8 mouse cellular contexts compared by ENCODE assay signal in the genomic region with DNA sequence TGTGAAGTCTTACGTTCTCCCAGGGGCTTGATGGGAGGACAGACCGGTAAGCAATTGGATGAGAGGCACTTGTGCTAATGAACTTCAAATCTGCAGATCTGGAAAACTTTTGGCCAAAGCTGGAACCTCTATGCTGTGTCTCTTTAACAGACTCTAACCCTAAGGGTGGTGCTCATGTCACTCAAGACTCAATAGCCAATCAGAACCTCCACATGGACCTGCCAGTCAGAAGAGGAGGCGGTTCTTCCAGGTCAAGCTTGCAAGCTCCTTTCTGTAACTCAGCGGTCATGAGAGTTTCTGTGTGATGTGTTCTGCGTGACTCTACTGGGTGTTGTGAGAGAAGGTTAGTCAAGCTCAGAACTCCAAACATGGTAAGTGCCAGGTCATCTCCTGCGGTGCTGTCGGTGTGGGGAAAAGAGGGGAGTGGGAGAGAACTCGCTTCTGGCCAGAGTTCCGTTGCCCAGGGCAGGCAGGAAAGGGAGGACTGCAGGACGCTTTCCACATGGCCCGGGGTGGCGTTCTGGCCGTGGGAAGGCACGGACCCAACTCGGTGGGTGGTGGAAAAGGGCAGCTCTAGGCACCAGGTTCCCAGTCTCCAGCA. TPM values are rescaled to one million over a fixed set of nuclear protein-coding genes. Genes with fewer than 3 reads are reported as not detected.
A peak's percentile ranks its signal among the peaks of the same experiment; 100 is the strongest.
DNase-seq lines count a peak whose midpoint lies in the region; ATAC-seq and TF ChIP-seq lines count a peak whose summit lies in the region.
"Not testable (repeated sequence)": the region's sequence is repeated elsewhere in the genome, so short reads cannot be mapped to it uniquely, and the experiment has no call there.

A gene (plus strand): TSS at position 274 of the 601 bp plus-strand sequence.

- peak within 1 kb of the TSS; percentile 44 for H3K4me2 ChIP-seq in neural tube, embryonic 14.5 days (ENCODE audit: low read depth, low read length)

- not testable (repeated sequence) for TF ChIP-seq CTCF in ES-Bruce4 (IDR thresholded peaks at IDR 0.05; ENCODE audit: low read depth, low read length); lung, adult 2 months (IDR thresholded peaks at IDR 0.05; ENCODE audit: insufficient read depth, low read length)

- not testable (repeated sequence) for TF ChIP-seq POLR2A in ES-Bruce4 (IDR thresholded peaks at IDR 0.05; ENCODE audit: insufficient read depth, low read length); lung, adult 2 months (IDR thresholded peaks at IDR 0.05; ENCODE audit: borderline replicate concordance, extremely low read depth, low read depth, low read length)

- H3K36me3 ChIP-seq in ES-Bruce4 (ENCODE audit: control insufficient read depth, insufficient read depth, low read length, poor library complexity, severe bottlenecking); hindbrain, embryonic 10.5 days; neural tube, embryonic 14.5 days (ENCODE audit: control insufficient read depth, insufficient read depth, low read length): not testable (repeated sequence)

- H3K9ac ChIP-seq in ES-Bruce4 (ENCODE audit: low read depth, poor library complexity, severe bottlenecking): peak within 1 kb of the TSS; percentile 58
- peak within 1 kb of the TSS; percentile 42 for H3K9ac ChIP-seq in neural tube, embryonic 14.5 days (replicated peaks; ENCODE audit: low read depth, low read length)

- TF ChIP-seq EP300 in ES-Bruce4 (IDR thresholded peaks at IDR 0.05; ENCODE audit: insufficient read depth, low read depth, low read length): not testable (repeated sequence)

- peak within 1 kb of the TSS; percentile 87 for H3K4me3 ChIP-seq in ES-Bruce4 (ENCODE audit: low read depth, low read length)
- H3K4me3 ChIP-seq in hindbrain, embryonic 10.5 days: peak within 1 kb of the TSS; percentile 64
- peak within 1 kb of the TSS; percentile 57 for H3K4me3 ChIP-seq in lung, adult 2 months (replicated peaks; ENCODE audit: extremely low read depth, low read depth, low read length)
- H3K4me3 ChIP-seq in neural tube, embryonic 14.5 days (ENCODE audit: low read depth, low read length): peak within 1 kb of the TSS; percentile 46

- not testable (repeated sequence) for H3K27me3 ChIP-seq in ES-Bruce4 (ENCODE audit: control insufficient read depth, insufficient read depth, low read length, poor library complexity, severe bottlenecking); hindbrain, embryonic 10.5 days (ENCODE audit: insufficient read depth, poor library complexity, severe bottlenecking); neural tube, embryonic 14.5 days (ENCODE audit: control insufficient read depth, insufficient read depth, low read length)

- peak; percentile 48 for DNase-seq in cerebellum, adult 8-10 months
- peak; percentile 22 to 37 for DNase-seq in frontal cortex, postnatal 10 days (ENCODE audit: low spot score in 2 of 2)
- DNase-seq in hindbrain, embryonic 10.5 days (ENCODE audit: low spot score): peak; percentile 19
- peak; percentile 41 for DNase-seq in layer of hippocampus, adult 9-10 months (ENCODE audit: low spot score)
- DNase-seq in lung, adult 2 months: peak; percentile 68
- peak; percentile 49 for DNase-seq in testis, postnatal 10 days (ENCODE audit: low spot score)

- whole genome bisulfite sequencing in hindbrain, embryonic 10.5 days: 3% methylated on average over 15 of the region's 15 CpGs
- 1% methylated on average over 15 of the region's 15 CpGs for WGBS in lung, adult 2 months
- under 1% methylated on average over 12 of the region's 15 CpGs for WGBS in neural tube, embryonic 14.5 days

- H3K9me3 ChIP-seq in ES-Bruce4 (replicated peaks; ENCODE audit: control insufficient read depth, insufficient read depth, low read length, poor library complexity, severe bottlenecking); hindbrain, embryonic 10.5 days; neural tube, embryonic 14.5 days (ENCODE audit: control insufficient read depth, low read length): not testable (repeated sequence)

- not testable (repeated sequence) for H3K27ac ChIP-seq in ES-Bruce4 (ENCODE audit: insufficient read depth, low read length); neural tube, embryonic 14.5 days (ENCODE audit: low read depth, low read length)
- H3K27ac ChIP-seq in hindbrain, embryonic 10.5 days: peak within 1 kb of the TSS; percentile 83

- not testable (repeated sequence) for ATAC-seq in neural tube, embryonic 14.5 days (ENCODE audit: low read depth)

- not testable (repeated sequence) for H3K4me1 ChIP-seq in ES-Bruce4 (ENCODE audit: control insufficient read depth, insufficient read depth, low read length); hindbrain, embryonic 10.5 days (replicated peaks); lung, adult 2 months (ENCODE audit: control insufficient read depth, insufficient read depth, low read length); neural tube, embryonic 14.5 days (ENCODE audit: control insufficient read depth, insufficient read depth, low read length)

RNA-seq across cellular contexts. Expression of the gene that starts here (rescaled TPM):
- 9.8 and 13.3 TPM in 2 replicates for polyA plus RNA-seq in ES-Bruce4 (2011; ENCODE audit: insufficient read depth, insufficient read length, low read depth, missing spikeins)
- 10.6 and 14.6 TPM in 2 replicates for polyA plus RNA-seq in hindbrain, embryonic 10.5 days (2016; fragmentation: Nextera tagmentation; extraction: Ambion mirVana)
- polyA plus RNA-seq in lung, adult 2 months (2012; rRNA removed): 0.71 and 1.4 TPM in 2 replicates
- polyA plus RNA-seq in neural tube, embryonic 14.5 days (2014; fragmentation: Nextera tagmentation; extraction: Ambion mirVana): 11.5 and 13.6 TPM in 2 replicates
